Mouse (Mus musculus): Measurements from ENCODE around the gene Vmn2r82. TPM values are rescaled to one million over a fixed set of nuclear protein-coding genes. Genes with fewer than 3 reads are reported as not detected.
"Not testable (repeated sequence)": the region's sequence is repeated elsewhere in the genome, so short reads cannot be mapped to it uniquely, and the experiment has no call there.

Gene Vmn2r82
- polyA plus RNA-seq (2015; fragmentation: Nextera tagmentation; extraction: Ambion mirVana): not detected in 2 replicates

DNA sequence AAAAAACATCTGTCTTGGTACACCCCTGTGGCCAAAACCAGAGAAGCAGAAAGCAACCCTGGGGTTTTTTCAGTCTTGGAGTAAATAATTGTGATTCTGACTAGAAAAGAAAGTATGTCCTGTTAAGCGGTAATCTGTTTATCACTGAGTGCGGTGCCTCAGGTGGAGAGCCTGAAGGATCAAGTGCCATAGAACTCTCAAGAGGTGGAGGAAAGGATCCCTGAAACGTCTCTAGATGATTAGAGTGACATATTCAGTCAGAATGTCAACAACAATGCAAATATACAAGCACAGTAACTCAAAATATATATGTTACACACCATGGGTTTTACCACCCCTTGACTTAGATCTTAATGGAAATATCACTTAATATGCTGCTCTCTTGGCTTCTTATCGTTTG is at the start of gene Vmn2r82:
Gene Vmn2r82 (plus strand): TSS at position 301 of the 400 bp plus-strand sequence.
- H3K27me3 ChIP-seq (ENCODE audit: control insufficient read depth, insufficient read depth, low read depth, low read length); H3K36me3 ChIP-seq (ENCODE audit: control insufficient read depth, insufficient read depth); H3K9ac ChIP-seq (ENCODE audit: low read depth, low read length); H3K4me3 ChIP-seq (ENCODE audit: low read depth, low read length); H3K9me3 ChIP-seq (replicated peaks; ENCODE audit: control insufficient read depth, low read length); ATAC-seq (ENCODE audit: low read depth); H3K4me2 ChIP-seq (ENCODE audit: low read depth, low read length); H3K4me1 ChIP-seq (ENCODE audit: control insufficient read depth, low read depth, low read length); H3K27ac ChIP-seq (ENCODE audit: low read length): not testable (repeated sequence)
- WGBS (ENCODE audit: insufficient replicate concordance): 52% methylated on average over 4 of the region's 4 CpGs

DNA sequence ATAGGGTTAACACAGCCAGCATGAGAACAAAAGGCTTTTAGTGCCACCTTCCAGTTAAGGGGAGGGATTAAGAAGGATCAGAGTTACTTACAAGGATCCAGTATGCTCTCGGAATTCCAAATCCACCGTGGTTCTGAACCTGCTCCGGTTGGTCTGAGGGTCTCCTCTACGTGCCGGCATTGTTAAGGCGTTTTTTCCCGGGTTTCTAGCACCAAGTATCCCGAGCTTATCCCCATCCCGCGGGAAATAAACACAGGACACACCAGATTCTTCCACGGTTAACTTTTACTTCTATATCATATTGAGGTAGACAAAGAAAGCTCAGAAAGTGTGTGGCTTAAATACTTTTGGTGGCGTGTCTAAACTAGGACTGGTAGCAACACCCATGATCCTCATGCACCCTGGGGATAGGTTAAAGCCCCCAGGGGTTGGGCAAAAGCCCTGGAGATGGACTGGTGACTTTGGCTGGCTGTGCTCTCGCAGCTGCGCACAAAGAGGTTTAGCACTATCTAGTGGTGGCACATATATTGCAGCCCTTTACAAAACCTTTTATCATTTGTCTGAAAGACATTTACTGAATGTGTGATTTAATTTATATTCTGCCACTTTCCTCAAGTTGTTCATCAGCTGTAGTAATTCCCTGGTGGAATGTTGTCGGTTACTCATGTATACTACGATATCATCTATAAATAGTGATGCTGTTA is 34.1 kb upstream of the Vmn2r82 start:
- H3K27me3 ChIP-seq (ENCODE audit: control insufficient read depth, insufficient read depth, low read depth, low read length); H3K4me1 ChIP-seq (ENCODE audit: control insufficient read depth, low read depth, low read length); H3K27ac ChIP-seq (ENCODE audit: low read length); H3K36me3 ChIP-seq (ENCODE audit: control insufficient read depth, insufficient read depth); H3K9ac ChIP-seq (ENCODE audit: low read depth, low read length); H3K9me3 ChIP-seq (replicated peaks; ENCODE audit: control insufficient read depth, low read length); H3K4me2 ChIP-seq (ENCODE audit: low read depth, low read length); H3K4me3 ChIP-seq (ENCODE audit: low read depth, low read length); ATAC-seq (ENCODE audit: low read depth): not testable (repeated sequence)
- WGBS (ENCODE audit: insufficient replicate concordance): 4% methylated on average over 16 of the region's 16 CpGs

DNA sequence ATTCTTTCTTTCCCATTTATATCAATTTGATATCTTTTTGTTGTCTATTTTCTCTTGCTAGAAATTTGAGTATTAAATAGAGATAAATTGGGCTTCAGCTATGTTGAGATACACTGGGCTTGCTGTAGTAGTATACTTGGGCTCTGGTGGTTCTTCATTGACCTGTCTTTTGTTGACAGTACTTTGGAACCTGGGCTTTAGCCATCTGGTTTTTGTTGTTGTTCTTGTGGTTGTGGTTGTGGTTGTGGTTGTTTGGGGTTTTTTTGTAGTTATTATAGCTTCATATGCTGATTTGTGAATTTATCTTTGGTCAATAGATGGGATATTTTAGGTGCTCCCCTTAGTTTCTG is 33.6 kb upstream of the Vmn2r82 start:
- no peak for ATAC-seq (ENCODE audit: low read depth)
- Histone ChIP-seq H3K9me3 (replicated peaks; ENCODE audit: control insufficient read depth, low read length) (no peaks in the 10 kb centered on the region), H3K4me2 (ENCODE audit: low read depth, low read length) (no peak overlapping the region), H3K36me3 (ENCODE audit: control insufficient read depth, insufficient read depth) (no peaks in the 10 kb centered on the region), H3K9ac (ENCODE audit: low read depth, low read length) (no peak overlapping the region), H3K27me3 (ENCODE audit: control insufficient read depth, insufficient read depth, low read depth, low read length) (no peaks in the 10 kb centered on the region), H3K4me1 (ENCODE audit: control insufficient read depth, low read depth, low read length) (no peaks in the 10 kb centered on the region), H3K27ac (ENCODE audit: low read length) (no peak overlapping the region), H3K4me3 (ENCODE audit: low read depth, low read length) (no peak overlapping the region)

- WGBS (ENCODE audit: insufficient replicate concordance): 58% methylated on average over 8 of the region's 8 CpGs
- not testable (repeated sequence) for H3K27ac ChIP-seq (ENCODE audit: low read length); H3K4me1 ChIP-seq (ENCODE audit: control insufficient read depth, low read depth, low read length); ATAC-seq (ENCODE audit: low read depth); H3K9me3 ChIP-seq (replicated peaks; ENCODE audit: control insufficient read depth, low read length); H3K36me3 ChIP-seq (ENCODE audit: control insufficient read depth, insufficient read depth); H3K4me3 ChIP-seq (ENCODE audit: low read depth, low read length); H3K4me2 ChIP-seq (ENCODE audit: low read depth, low read length); H3K27me3 ChIP-seq (ENCODE audit: control insufficient read depth, insufficient read depth, low read depth, low read length); H3K9ac ChIP-seq (ENCODE audit: low read depth, low read length)
These were observed 43.8 kb downstream of the Vmn2r82 start for GRCm38 (mm10) chr10:79399946-79400700.

- Histone ChIP-seq H3K9ac (ENCODE audit: low read depth, low read length) (no peak overlapping the region), H3K36me3 (ENCODE audit: control insufficient read depth, insufficient read depth) (no peaks in the 10 kb centered on the region), H3K4me3 (ENCODE audit: low read depth, low read length) (peak overlapping the region; percentile 42), H3K27me3 (ENCODE audit: control insufficient read depth, insufficient read depth, low read depth, low read length) (no peaks in the 10 kb centered on the region), H3K4me1 (ENCODE audit: control insufficient read depth, low read depth, low read length) (no peaks in the 10 kb centered on the region), H3K27ac (ENCODE audit: low read length) (no peak overlapping the region), H3K9me3 (replicated peaks; ENCODE audit: control insufficient read depth, low read length) (peaks cover 2% of the 10 kb centered on the region; the same call in 1 of the 2 replicates), H3K4me2 (ENCODE audit: low read depth, low read length) (peak overlapping the region; percentile 24; the same call in 1 of the 2 replicates)
- ATAC-seq (ENCODE audit: low read depth): no peak
- 61% methylated on average over 24 of the region's 24 CpGs for WGBS (ENCODE audit: insufficient replicate concordance)
These were observed 60.9 kb downstream of the Vmn2r82 start for GRCm38 (mm10) chr10:79417142-79417771.

DNA sequence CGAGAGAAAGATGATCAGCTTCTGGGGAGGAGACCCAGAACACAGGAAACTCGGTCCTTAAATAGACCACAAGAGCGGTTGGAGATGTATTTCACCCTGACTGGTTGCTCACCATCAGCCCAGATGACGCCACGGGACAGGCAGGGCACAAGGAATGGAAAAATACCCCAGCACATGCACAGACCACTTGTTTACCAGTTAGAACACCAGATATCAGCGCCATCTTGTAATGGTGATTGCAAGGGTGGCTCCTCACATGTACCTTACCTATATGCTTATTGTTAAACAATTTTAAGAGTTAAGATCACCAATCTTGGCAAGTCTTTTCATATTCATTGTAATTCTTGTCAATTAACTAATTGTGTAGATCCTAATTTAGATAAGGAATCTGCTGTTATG is 61.5 kb downstream of the Vmn2r82 start:
- H3K4me2 ChIP-seq (ENCODE audit: low read depth, low read length); H3K9me3 ChIP-seq (replicated peaks; ENCODE audit: control insufficient read depth, low read length); H3K27ac ChIP-seq (ENCODE audit: low read length); H3K4me3 ChIP-seq (ENCODE audit: low read depth, low read length); H3K36me3 ChIP-seq (ENCODE audit: control insufficient read depth, insufficient read depth); H3K4me1 ChIP-seq (ENCODE audit: control insufficient read depth, low read depth, low read length); H3K9ac ChIP-seq (ENCODE audit: low read depth, low read length); ATAC-seq (ENCODE audit: low read depth); H3K27me3 ChIP-seq (ENCODE audit: control insufficient read depth, insufficient read depth, low read depth, low read length): not testable (repeated sequence)
- 60% methylated on average over 6 of the region's 6 CpGs for WGBS (ENCODE audit: insufficient replicate concordance)

DNA sequence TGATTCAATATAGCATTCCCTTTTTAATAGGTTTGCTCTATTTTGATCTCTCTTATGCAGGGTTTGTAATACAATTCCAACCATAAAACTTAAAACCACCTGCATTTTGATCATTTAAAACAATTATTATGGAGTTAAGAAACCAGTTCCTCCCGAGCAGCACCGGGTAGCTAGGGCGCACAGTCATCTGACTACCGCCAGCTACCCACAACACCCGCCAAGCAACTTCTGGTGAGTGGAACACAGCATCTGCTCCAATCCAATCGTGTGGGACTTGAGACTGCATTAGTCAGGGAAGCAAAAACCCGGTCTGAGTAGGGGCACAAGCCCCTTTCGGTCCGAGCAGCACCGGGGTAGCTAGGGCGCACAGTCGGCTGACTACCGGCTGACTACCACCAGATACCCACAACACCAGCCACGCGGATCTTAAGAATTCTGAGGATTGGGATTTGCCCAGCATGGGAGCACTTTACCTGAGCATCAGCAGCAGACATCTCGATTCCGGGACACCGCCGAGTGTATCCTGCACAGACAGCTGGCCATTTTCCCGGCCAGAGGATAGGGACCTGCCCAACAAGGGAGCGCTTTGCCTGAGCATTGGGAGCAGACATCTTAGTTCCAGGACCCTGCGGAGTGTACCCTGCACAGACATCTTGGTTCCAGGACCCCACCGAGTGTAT is 79.0 kb downstream of the Vmn2r82 start:
- not testable (repeated sequence) for H3K9me3 ChIP-seq (replicated peaks; ENCODE audit: control insufficient read depth, low read length); H3K27ac ChIP-seq (ENCODE audit: low read length); ATAC-seq (ENCODE audit: low read depth); H3K27me3 ChIP-seq (ENCODE audit: control insufficient read depth, insufficient read depth, low read depth, low read length); H3K4me3 ChIP-seq (ENCODE audit: low read depth, low read length); H3K4me2 ChIP-seq (ENCODE audit: low read depth, low read length); H3K9ac ChIP-seq (ENCODE audit: low read depth, low read length); H3K4me1 ChIP-seq (ENCODE audit: control insufficient read depth, low read depth, low read length); H3K36me3 ChIP-seq (ENCODE audit: control insufficient read depth, insufficient read depth)
- WGBS (ENCODE audit: insufficient replicate concordance): 70% methylated on average over 23 of the region's 23 CpGs

Data from liver, embryonic 16.5 days (tissue).